Mouse (Mus musculus) cortical plate, adult 2 months (tissue): ENCODE data around the gene Gk5. TPM values are rescaled to one million over a fixed set of nuclear protein-coding genes. Genes with fewer than 3 reads are reported as not detected.
A peak's percentile ranks its signal among the peaks of the same experiment; 100 is the strongest.

Source experiments
- H3K27ac ChIP-seq: fragments of 200-500 bp; 2 replicates; pipeline ENCODE4 v1.5.1; 2012; ENCODE audit warnings: low read length, control low read depth, inconsistent platforms; ENCODE audit not compliant: insufficient read depth
- H3K4me1 ChIP-seq: fragments of 200-500 bp; 2 replicates; pipeline ENCODE4 v1.6.1; 2011; ENCODE audit warnings: low read length; ENCODE audit not compliant: control insufficient read depth, insufficient read depth
- H3K4me3 ChIP-seq: fragments of 200-500 bp; 2 replicates; pipeline ENCODE4 v1.5.1; 2011; ENCODE audit warnings: mild to moderate bottlenecking, low read length, control low read depth; ENCODE audit not compliant: insufficient read depth
- CTCF ChIP-seq: fragments of 200-500 bp; IDR thresholded peaks from 2 replicates; pipeline ENCODE4 v1.5.1; 2011; ENCODE audit warnings: mild to moderate bottlenecking, control low read depth, low read length; ENCODE audit not compliant: insufficient read depth; ENCODE audit errors: extremely low read depth
- POLR2A ChIP-seq: fragments of 200-500 bp; IDR thresholded peaks from 2 replicates; pipeline ENCODE4 v1.6.1; 2011; ENCODE audit warnings: mild to moderate bottlenecking, low read length, control low read depth; ENCODE audit not compliant: insufficient read depth; ENCODE audit errors: extremely low read depth
- polyA plus RNA-seq: library from polyadenylated mRNA; depleted of rRNA; stranded (reverse); fragments of >200 nt; gene quantifications from 2 replicates; pipeline ENCODE4 v1.2.3, GENCODE M21; 2012

Gk5 gene
- polyA plus RNA-seq, 1 experiment: 3.2 TPM

GRCm38 (mm10) chr9:96112879-96113361, 6.2 kb upstream of the Gk5 start:
- Histone ChIP-seq H3K4me3 (no peak overlapping the region), H3K27ac (no peak overlapping the region), H3K4me1 (no peaks in the 10 kb centered on the region)
- TF ChIP-seq CTCF: no peak
- no peak for TF ChIP-seq POLR2A

DNA sequence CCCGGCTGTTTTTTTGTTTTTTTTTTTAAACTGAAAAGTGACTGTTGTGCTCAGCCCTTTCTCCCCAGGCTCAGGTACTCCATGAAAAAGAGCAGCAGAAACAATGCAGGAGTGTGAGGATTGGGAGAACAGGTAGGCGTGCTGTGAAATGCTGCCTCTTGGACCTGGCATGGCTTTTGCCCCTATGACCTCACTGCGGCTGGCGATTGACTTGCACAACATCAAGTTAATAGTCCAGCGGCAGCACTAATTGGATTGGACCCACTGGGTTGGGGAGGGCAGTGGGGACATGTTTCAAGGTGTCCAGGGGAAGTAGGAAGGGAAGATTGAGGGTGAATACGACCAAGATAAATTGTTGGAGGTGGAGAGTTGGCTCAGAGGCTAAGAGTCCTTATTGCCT, 2.4 kb upstream of the Gk5 start:
- Histone ChIP-seq H3K4me3 (no peak overlapping the region), H3K27ac (no peak overlapping the region), H3K4me1 (peaks cover 2% of the 10 kb centered on the region)
- no peak for TF ChIP-seq CTCF

DNA sequence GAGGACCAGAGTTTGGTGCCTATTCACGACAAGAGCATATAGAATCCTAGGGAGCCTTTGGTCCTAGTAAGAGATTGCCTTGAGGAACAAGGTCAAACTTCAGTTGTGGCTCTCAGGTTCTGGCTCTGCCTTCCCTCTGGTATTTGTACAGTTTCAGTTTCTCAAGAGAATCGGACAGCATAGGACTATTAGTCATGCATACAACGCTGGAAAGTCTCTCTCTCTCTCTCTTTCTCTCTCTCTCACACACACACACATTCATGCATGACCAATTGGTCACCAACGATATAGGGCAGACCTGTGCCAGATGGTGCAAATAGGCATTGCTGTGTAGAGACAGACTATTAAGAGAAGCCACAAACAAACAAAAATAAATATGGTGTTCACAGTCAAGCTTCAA, 946 bp upstream of the Gk5 start:
- Histone ChIP-seq H3K4me3 (no peak overlapping the region), H3K27ac (no peak overlapping the region), H3K4me1 (peaks cover 2% of the 10 kb centered on the region)
- TF ChIP-seq POLR2A (no peak), CTCF (no peak)

DNA sequence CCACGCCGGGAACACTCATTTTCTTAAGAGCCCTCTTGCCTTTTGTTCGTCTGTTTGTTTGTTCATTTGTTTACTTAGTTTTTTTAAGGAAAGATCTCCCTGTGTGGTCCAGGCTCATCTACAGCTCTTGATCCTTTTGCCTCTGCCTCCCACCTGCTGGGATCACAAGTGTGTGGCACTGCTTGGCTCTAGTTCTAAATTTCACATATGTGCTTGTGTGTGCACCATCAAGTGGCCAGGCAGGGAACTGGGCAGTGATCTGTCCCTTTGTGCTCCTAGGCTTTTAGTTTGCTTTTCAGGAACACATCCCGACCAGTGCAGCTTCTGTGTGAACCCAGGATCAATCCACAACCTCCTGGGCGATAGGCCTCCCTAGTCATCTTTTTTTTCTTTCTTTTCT, 8.8 kb downstream of the Gk5 start:
- TF ChIP-seq CTCF (0 out of 2 replicates have a peak, but pooled peaks have one; percentile 1), POLR2A (no peak)
- Histone ChIP-seq H3K27ac (no peak overlapping the region), H3K4me3 (no peak overlapping the region), H3K4me1 (no peaks in the 10 kb centered on the region)

DNA sequence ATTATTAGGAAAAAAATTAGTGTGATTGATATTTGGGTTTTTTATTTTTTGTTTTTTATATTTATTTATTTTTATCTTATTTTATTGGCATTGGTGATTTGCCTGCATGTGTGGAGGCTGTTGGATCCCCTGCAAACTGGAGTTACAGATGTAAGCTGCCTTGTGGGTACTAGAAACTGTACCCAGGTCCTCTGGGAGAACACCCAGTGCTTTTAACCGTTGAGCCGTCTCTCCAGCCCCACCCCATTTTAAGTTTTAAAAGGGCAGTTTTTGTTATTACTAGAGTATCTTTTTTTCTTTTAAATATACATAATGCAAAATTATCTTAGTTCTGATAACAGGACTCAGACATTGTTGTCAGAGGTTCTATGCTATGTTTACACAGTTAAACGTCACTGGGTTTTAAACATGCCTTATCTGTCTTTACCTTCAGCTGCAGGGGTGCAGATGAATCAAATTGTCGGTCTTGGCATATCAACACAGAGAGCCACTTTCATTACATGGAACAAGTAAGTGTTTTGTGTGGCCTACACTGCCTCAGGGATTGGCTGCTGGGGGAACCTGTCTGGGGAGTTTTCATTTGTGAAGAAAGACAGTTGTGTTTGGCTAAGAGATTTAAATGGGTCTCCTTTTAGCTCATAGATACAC, 13.9 kb downstream of the Gk5 start:
- no peak overlapping the region for H3K4me3 ChIP-seq
- H3K27ac ChIP-seq: no peak overlapping the region
- TF ChIP-seq POLR2A (no peak), CTCF (no peak)
- peaks cover 4% of the 10 kb centered on the region; the same call in 1 of the 2 replicates for H3K4me1 ChIP-seq

- H3K4me1 ChIP-seq: peaks cover 4% of the 10 kb centered on the region; the same call in 1 of the 2 replicates
- H3K4me3 ChIP-seq: no peak overlapping the region
- TF ChIP-seq POLR2A: no peak
- no peak for TF ChIP-seq CTCF
- H3K27ac ChIP-seq: no peak overlapping the region
These were observed 15.3 kb downstream of the Gk5 start for GRCm38 (mm10) chr9:96134470-96134869.

- TF ChIP-seq POLR2A (no peak), CTCF (no peak)
- Histone ChIP-seq H3K27ac (no peak overlapping the region), H3K4me1 (peaks cover 4% of the 10 kb centered on the region; the same call in 1 of the 2 replicates), H3K4me3 (no peak overlapping the region)
These were observed 15.8 kb downstream of the Gk5 start for GRCm38 (mm10) chr9:96134916-96135315.

- no peak overlapping the region for H3K27ac ChIP-seq
These were observed 16.3 kb downstream of the Gk5 start for GRCm38 (mm10) chr9:96135461-96135860.

GRCm38 (mm10) chr9:96138958-96139357, 19.8 kb downstream of the Gk5 start:
- TF ChIP-seq POLR2A (no peak), CTCF (no peak)
- peaks cover 4% of the 10 kb centered on the region; the same call in 1 of the 2 replicates for H3K4me1 ChIP-seq
- no peak overlapping the region for H3K27ac ChIP-seq
- no peak overlapping the region for H3K4me3 ChIP-seq

More at GRCm38 (mm10) chr9:96135461-96135860, 16.3 kb downstream of the Gk5 start:
- Histone ChIP-seq H3K4me1 (peaks cover 4% of the 10 kb centered on the region; the same call in 1 of the 2 replicates), H3K4me3 (no peak overlapping the region)
- no peak for TF ChIP-seq POLR2A
- no peak for TF ChIP-seq CTCF

DNA sequence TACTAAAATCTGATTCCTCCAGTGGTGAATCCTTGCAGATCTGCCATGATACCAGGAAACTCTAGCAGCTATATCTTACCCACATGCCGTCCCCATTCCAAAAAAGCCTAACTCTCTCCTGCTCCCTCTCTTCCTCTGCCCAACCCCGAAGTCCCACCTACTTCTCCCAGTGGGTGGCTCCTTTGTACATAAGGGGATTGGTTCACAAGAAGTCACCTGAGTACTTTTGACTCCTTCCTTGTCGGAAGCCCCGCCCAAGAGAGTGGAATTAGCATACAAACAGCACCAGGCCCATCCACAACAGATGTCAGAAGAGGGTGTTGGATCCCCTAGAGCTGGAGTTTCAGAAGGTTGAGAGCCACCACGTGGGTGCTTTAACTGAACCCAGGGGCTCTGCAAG, 20.7 kb downstream of the Gk5 start:
- Histone ChIP-seq H3K27ac (no peak overlapping the region), H3K4me3 (no peak overlapping the region), H3K4me1 (peaks cover 4% of the 10 kb centered on the region; the same call in 1 of the 2 replicates)
- TF ChIP-seq POLR2A (no peak), CTCF (no peak)

DNA sequence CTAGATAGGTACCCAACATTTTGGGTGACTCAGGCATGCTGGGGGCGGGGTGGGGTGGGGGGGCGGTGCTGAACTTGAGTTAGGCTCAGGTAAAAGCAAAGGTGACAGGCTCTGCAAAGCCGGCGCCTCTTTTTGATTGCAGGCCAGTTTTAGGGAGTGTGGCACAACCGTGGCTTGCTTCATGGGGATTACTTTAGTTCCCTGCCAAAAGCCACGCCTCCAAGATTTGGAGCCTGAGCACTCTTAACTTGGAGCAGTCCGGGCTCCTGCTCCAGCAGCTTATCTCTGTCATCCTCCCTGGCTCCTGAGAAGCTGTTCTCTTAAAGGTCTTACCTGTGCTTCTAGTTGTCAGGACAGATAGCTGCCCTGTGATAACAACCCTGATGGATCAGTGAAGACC, 21.8 kb downstream of the Gk5 start:
- TF ChIP-seq POLR2A (no peak), CTCF (no peak)
- Histone ChIP-seq H3K4me3 (no peak overlapping the region), H3K4me1 (no peaks in the 10 kb centered on the region; the same call in 1 of the 2 replicates), H3K27ac (no peak overlapping the region)
